Mouse (Mus musculus): ENCODE data around the gene Lats1.

Gene Lats1

GRCm38 (mm10) chr10:7680731-7681301 is at the start of gene Lats1, which contains the start of gene Pcmt1:
Gene Lats1, plus strand, starts transcription at chr10:7681214.
Gene Pcmt1, minus strand, starts transcription at chr10:7681136.
- peak; percentile 74 to 84 for DNase-seq (ENCODE audit: low spot score in 2 of 2)

- no peak for DNase-seq (ENCODE audit: low spot score in 2 of 2)
Observed at GRCm38 (mm10) chr10:7640366-7640765, 40.6 kb upstream of the Lats1 start.

- DNase-seq (ENCODE audit: low spot score in 2 of 2), result no peak
Observed at GRCm38 (mm10) chr10:7645911-7646310, 35.1 kb upstream of the Lats1 start.

GRCm38 (mm10) chr10:7649059-7649458 is 32.0 kb upstream of the Lats1 start:
- no peak for DNase-seq (ENCODE audit: low spot score in 2 of 2)

GRCm38 (mm10) chr10:7651057-7651456 is 30.0 kb upstream of the Lats1 start:
- no peak for DNase-seq (ENCODE audit: low spot score in 2 of 2)

GRCm38 (mm10) chr10:7662471-7663141 is 18.4 kb upstream of the Lats1 start:
- peak in 1 of 2 experiments; percentile 31 for DNase-seq (ENCODE audit: low spot score in 2 of 2)

- peak; percentile 85 to 90 for DNase-seq (ENCODE audit: low spot score in 2 of 2)
Observed at GRCm38 (mm10) chr10:7663159-7664026, 17.6 kb upstream of the Lats1 start.

GRCm38 (mm10) chr10:7664027-7664526 is 16.9 kb upstream of the Lats1 start:
- DNase-seq (ENCODE audit: low spot score in 2 of 2), result no peak

GRCm38 (mm10) chr10:7664889-7665288 is 16.1 kb upstream of the Lats1 start:
- no peak for DNase-seq (ENCODE audit: low spot score in 2 of 2)

GRCm38 (mm10) chr10:7667342-7667802 is 13.6 kb upstream of the Lats1 start, which contains the start of gene Nup43:
Gene Nup43, plus strand, starts transcription at chr10:7667503.
- peak; percentile 83 to 89 for DNase-seq (ENCODE audit: low spot score in 2 of 2)

- no peak for DNase-seq (ENCODE audit: low spot score in 2 of 2)
Observed at GRCm38 (mm10) chr10:7673673-7674072, 7.3 kb upstream of the Lats1 start.

- DNase-seq (ENCODE audit: low spot score in 2 of 2), result peak; percentile 60 to 70
Observed at GRCm38 (mm10) chr10:7681343-7682025, 470 bp downstream of the Lats1 start.

GRCm38 (mm10) chr10:7682249-7682648 is 1.2 kb downstream of the Lats1 start:
- DNase-seq (ENCODE audit: low spot score in 2 of 2), result no peak

- DNase-seq (ENCODE audit: low spot score in 2 of 2), result no peak
Observed at GRCm38 (mm10) chr10:7686902-7687301, 5.9 kb downstream of the Lats1 start.

GRCm38 (mm10) chr10:7695286-7695685 is 14.3 kb downstream of the Lats1 start:
- no peak for DNase-seq (ENCODE audit: low spot score in 2 of 2)

- no peak for DNase-seq (ENCODE audit: low spot score in 2 of 2)
Observed at GRCm38 (mm10) chr10:7700120-7700519, 19.1 kb downstream of the Lats1 start.

GRCm38 (mm10) chr10:7702586-7702985 is 21.6 kb downstream of the Lats1 start:
- no peak for DNase-seq (ENCODE audit: low spot score in 2 of 2)

- no peak for DNase-seq (ENCODE audit: low spot score in 2 of 2)
Observed at GRCm38 (mm10) chr10:7710121-7710520, 29.1 kb downstream of the Lats1 start.

GRCm38 (mm10) chr10:7712506-7712905 is 31.5 kb downstream of the Lats1 start:
- DNase-seq (ENCODE audit: low spot score in 2 of 2), result no peak

GRCm38 (mm10) chr10:7715056-7715455 is 34.0 kb downstream of the Lats1 start:
- DNase-seq (ENCODE audit: low spot score in 2 of 2), result no peak

GRCm38 (mm10) chr10:7725751-7726500 is 44.9 kb downstream of the Lats1 start, which contains the start of gene Katna1:
Gene Katna1, plus strand, starts transcription at chr10:7726000.
- DNase-seq (ENCODE audit: low spot score in 2 of 2), result peak; percentile 85 to 94

Measured in urinary bladder, postnatal 36 days (tissue).